23 mouse cellular contexts compared by ENCODE assay signal in genomic region chr5:43584464-43584863, GRCm38 (mm10).
DNase-seq lines count a peak whose midpoint lies in the region; ATAC-seq and TF ChIP-seq lines count a peak whose summit lies in the region.
"Had no signal": no experiment of that assay in that cellular context is flagged by ENCODE, and none has a peak within 500 bp of the region (broad histone marks: within the 10 kb centered on the region; RNA-seq: fewer than 3 reads in every experiment).

No protein-coding gene starts in this region.

- 7% methylated on average over 1 of the region's 1 CpGs for WGBS in forebrain, embryonic 14.5 days
- WGBS in forebrain, embryonic 13.5 days, result 20% methylated on average over 1 of the region's 1 CpGs
- 12% methylated on average over 1 of the region's 1 CpGs for WGBS in lung, embryonic 14.5 days
- 31% methylated on average over 1 of the region's 1 CpGs for WGBS in midbrain, embryonic 14.5 days
- 70% methylated on average over 1 of the region's 1 CpGs for WGBS in midbrain, embryonic 11.5 days

- no peak overlapping the region for H3K4me2 ChIP-seq in forebrain, embryonic 14.5 days (ENCODE audit: low read length)
- H3K4me2 ChIP-seq in forebrain, embryonic 13.5 days, result no peak overlapping the region
- H3K4me2 ChIP-seq in lung, embryonic 14.5 days, result no peak overlapping the region
- H3K4me2 ChIP-seq in midbrain, embryonic 14.5 days (ENCODE audit: low read length), result no peak overlapping the region
- H3K4me2 ChIP-seq in midbrain, embryonic 11.5 days, result no peak overlapping the region
- H3K4me2 ChIP-seq: limb, embryonic 13.5 days; liver, embryonic 12.5 days; midbrain, embryonic 13.5 days had no signal

- TF ChIP-seq CTCF in lung, embryonic 14.5 days (IDR thresholded peaks at IDR 0.05; ENCODE audit: low read depth), result no peak

- no peak overlapping the region for H3K9ac ChIP-seq in forebrain, embryonic 14.5 days (ENCODE audit: low read length)
- no peak overlapping the region for H3K9ac ChIP-seq in forebrain, embryonic 13.5 days
- no peak overlapping the region for H3K9ac ChIP-seq in lung, embryonic 14.5 days
- H3K9ac ChIP-seq in midbrain, embryonic 14.5 days (replicated peaks; ENCODE audit: low read length), result no peak overlapping the region
- no peak overlapping the region for H3K9ac ChIP-seq in midbrain, embryonic 11.5 days (ENCODE audit: low read length)
- H3K9ac ChIP-seq: limb, embryonic 13.5 days; liver, embryonic 12.5 days; liver, postnatal 0 days; midbrain, embryonic 13.5 days had no signal

- H3K36me3 ChIP-seq in forebrain, embryonic 14.5 days (ENCODE audit: control insufficient read depth, insufficient read depth, low read length), result no peaks in the 10 kb centered on the region
- H3K36me3 ChIP-seq in forebrain, embryonic 13.5 days (ENCODE audit: poor library complexity, severe bottlenecking), result no peaks in the 10 kb centered on the region
- no peaks in the 10 kb centered on the region; the same call in 1 of the 2 replicates for H3K36me3 ChIP-seq in lung, embryonic 14.5 days (ENCODE audit: insufficient read depth)
- H3K36me3 ChIP-seq in midbrain, embryonic 14.5 days (ENCODE audit: control insufficient read depth, insufficient read depth, low read length), result no peaks in the 10 kb centered on the region
- no peaks in the 10 kb centered on the region for H3K36me3 ChIP-seq in midbrain, embryonic 11.5 days (ENCODE audit: control insufficient read depth, insufficient read depth, low read length)
- H3K36me3 ChIP-seq: G1E; limb, embryonic 13.5 days; liver, embryonic 12.5 days; midbrain, embryonic 13.5 days had no signal

- peak; percentile 39 for DNase-seq in forebrain, embryonic 14.5 days (ENCODE audit: low spot score)
- DNase-seq in lung, embryonic 14.5 days, result peak; percentile 74
- DNase-seq in lung, postnatal 14 days, result no peak
- DNase-seq in midbrain, embryonic 14.5 days, result peak; percentile 15
- DNase-seq in midbrain, embryonic 11.5 days (ENCODE audit: low spot score, missing footprints), result no peak
- no peak for DNase-seq in yolk sac, embryonic 10.5 days (ENCODE audit: low spot score)
- DNase-seq: adrenal gland, adult 8-10 months; cerebellum, adult 8-10 months; cerebellum, postnatal 25 days; gastrocnemius, adult 2 months; gastrocnemius, postnatal 36 days; heart, postnatal 14 days; kidney, adult 18-20 months; liver, postnatal 0 days; right cerebral cortex, postnatal 14 days; thymus, postnatal 14 days had no signal

- no peaks in the 10 kb centered on the region for H3K9me3 ChIP-seq in forebrain, embryonic 14.5 days (replicated peaks; ENCODE audit: control insufficient read depth, low read length)
- H3K9me3 ChIP-seq in forebrain, embryonic 13.5 days (replicated peaks), result no peaks in the 10 kb centered on the region
- H3K9me3 ChIP-seq in lung, embryonic 14.5 days (ENCODE audit: low read depth, low read length), result no peaks in the 10 kb centered on the region
- H3K9me3 ChIP-seq in midbrain, embryonic 14.5 days (ENCODE audit: control insufficient read depth, low read length), result no peaks in the 10 kb centered on the region
- no peaks in the 10 kb centered on the region for H3K9me3 ChIP-seq in midbrain, embryonic 11.5 days (ENCODE audit: control insufficient read depth, low read length)
- H3K9me3 ChIP-seq: G1E; limb, embryonic 13.5 days; liver, embryonic 12.5 days; midbrain, embryonic 13.5 days had no signal

- no peak overlapping the region for H3K4me3 ChIP-seq in forebrain, embryonic 14.5 days (ENCODE audit: low read depth, low read length)
- H3K4me3 ChIP-seq in forebrain, embryonic 13.5 days, result no peak overlapping the region
- H3K4me3 ChIP-seq in lung, embryonic 14.5 days (ENCODE audit: low read depth, low read length), result no peak overlapping the region
- no peak overlapping the region for H3K4me3 ChIP-seq in midbrain, embryonic 14.5 days (replicated peaks; ENCODE audit: low read depth, low read length)
- no peak overlapping the region for H3K4me3 ChIP-seq in midbrain, embryonic 11.5 days (ENCODE audit: low read depth, low read length)
- H3K4me3 ChIP-seq: gastrocnemius, adult 2 months; limb, embryonic 13.5 days; liver, embryonic 12.5 days; midbrain, embryonic 13.5 days had no signal

- no peak overlapping the region for H3K27ac ChIP-seq in forebrain, embryonic 14.5 days (ENCODE audit: low read depth, low read length)
- no peak overlapping the region for H3K27ac ChIP-seq in forebrain, embryonic 13.5 days
- no peak overlapping the region for H3K27ac ChIP-seq in lung, embryonic 14.5 days (ENCODE audit: low read depth)
- H3K27ac ChIP-seq in midbrain, embryonic 14.5 days (replicated peaks; ENCODE audit: low read depth, low read length), result no peak overlapping the region
- no peak overlapping the region for H3K27ac ChIP-seq in midbrain, embryonic 11.5 days (ENCODE audit: low read depth, low read length)
- H3K27ac ChIP-seq: gastrocnemius, adult 2 months; limb, embryonic 13.5 days; liver, embryonic 12.5 days had no signal

- H3K27me3 ChIP-seq in forebrain, embryonic 14.5 days (replicated peaks; ENCODE audit: control insufficient read depth, insufficient read depth, low read length), result no peaks in the 10 kb centered on the region
- H3K27me3 ChIP-seq in forebrain, embryonic 13.5 days, result no peaks in the 10 kb centered on the region
- no peaks in the 10 kb centered on the region for H3K27me3 ChIP-seq in lung, embryonic 14.5 days (ENCODE audit: insufficient read depth, low read length)
- no peaks in the 10 kb centered on the region for H3K27me3 ChIP-seq in midbrain, embryonic 14.5 days (ENCODE audit: control insufficient read depth, insufficient read depth, low read length)
- no peaks in the 10 kb centered on the region for H3K27me3 ChIP-seq in midbrain, embryonic 11.5 days (ENCODE audit: control insufficient read depth, insufficient read depth, low read length)
- H3K27me3 ChIP-seq: limb, embryonic 13.5 days; liver, embryonic 12.5 days; midbrain, embryonic 13.5 days had no signal

- 0 out of 2 replicates have a peak, but pooled peaks cover 3% of the 10 kb centered on the region for H3K4me1 ChIP-seq in forebrain, embryonic 14.5 days (ENCODE audit: control insufficient read depth, insufficient read depth, low read length)
- peaks cover 17% of the 10 kb centered on the region; the same call in 1 of the 2 replicates for H3K4me1 ChIP-seq in forebrain, embryonic 13.5 days
- H3K4me1 ChIP-seq in lung, embryonic 14.5 days (ENCODE audit: insufficient read depth), result no peaks in the 10 kb centered on the region
- peaks cover 15% of the 10 kb centered on the region; the same call in 1 of the 2 replicates for H3K4me1 ChIP-seq in midbrain, embryonic 14.5 days (ENCODE audit: control insufficient read depth, insufficient read depth, low read length)
- H3K4me1 ChIP-seq in midbrain, embryonic 11.5 days (ENCODE audit: control insufficient read depth, insufficient read depth, low read length), result peaks cover 3% of the 10 kb centered on the region; the same call in 1 of the 2 replicates
- H3K4me1 ChIP-seq: liver, embryonic 12.5 days had no signal

- ATAC-seq in forebrain, embryonic 14.5 days, result no peak
- ATAC-seq in forebrain, embryonic 13.5 days, result no peak
- ATAC-seq in lung, embryonic 14.5 days (ENCODE audit: insufficient read depth), result no peak
- ATAC-seq in midbrain, embryonic 14.5 days (ENCODE audit: low FRiP score, low TSS enrichment), result no peak
- ATAC-seq in midbrain, embryonic 11.5 days (ENCODE audit: low FRiP score), result no peak
- ATAC-seq: forebrain, embryonic 16.5 days; hindbrain, embryonic 16.5 days; liver, embryonic 12.5 days; liver, postnatal 0 days had no signal

Comparison
In these comparisons a context has a peak if more than half of its experiments do, and no peak if none do; other contexts are left out.
1. DNase-seq: peak in forebrain, embryonic 14.5 days (single experiment), lung, embryonic 14.5 days (single experiment) and midbrain, embryonic 14.5 days (single experiment); none in lung, postnatal 14 days (single experiment), midbrain, embryonic 11.5 days (single experiment) and yolk sac, embryonic 10.5 days (single experiment).